Mouse (Mus musculus) E14TG2a.4 (cell line): ENCODE measurements at regions not wholly inside any gene's neighbourhood (a gene's known extent, or its start where the extent isn't known, plus 50 kb on each side); places are given as distances from the start of the nearest gene placed in this dataset.

Experiments
- CTCF ChIP-seq: conservative IDR thresholded peaks from 2 replicates; pipeline ENCODE4 v1.5.1; 2014; ENCODE audit warnings: low read length
- POU5F1 ChIP-seq: IDR thresholded peaks from 2 replicates; pipeline ENCODE4 v1.6.1; 2014; ENCODE audit warnings: low read length, borderline replicate concordance

DNA sequence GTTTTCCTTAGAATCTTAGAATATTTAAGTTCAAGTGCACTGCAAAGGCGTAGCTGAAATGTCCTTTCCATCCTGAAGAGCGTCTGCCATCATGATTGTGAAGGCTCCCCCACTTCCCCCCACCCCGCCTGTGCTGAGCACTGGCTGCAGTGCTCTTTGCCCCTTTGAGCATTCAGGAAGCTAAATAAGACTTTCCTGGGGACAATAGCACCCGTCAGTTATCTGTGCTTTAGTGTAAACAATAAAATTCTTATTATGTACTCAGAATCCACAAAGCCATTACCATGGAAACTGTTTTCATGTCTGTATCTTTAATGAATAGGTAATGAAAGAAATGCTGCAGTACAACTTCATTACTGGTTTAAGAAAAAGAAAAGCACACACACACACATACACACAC, 237.4 kb downstream of the Tex36 start:
- TF ChIP-seq CTCF (no peak), POU5F1 (no peak)
